Mouse (Mus musculus) CH12F3 (cell line): ENCODE results near the gene Tmem199.
"Not testable (repeated sequence)": the region's sequence is repeated elsewhere in the genome, so short reads cannot be mapped to it uniquely, and the experiment has no call there.

Source experiments
- in situ Hi-C: fragments of 300-500 bp; cut with MboI; formaldehyde crosslinking; loops from 2 replicates; pipeline ENCODE4 v1.14.3; 2020; ENCODE audit warnings: low sequenced_read_pairs

Gene Tmem199

GRCm38 (mm10) chr11:78512025-78512957, at the start of gene Tmem199, which contains the start of gene Poldip2:
Gene Tmem199, minus strand, starts transcription at chr11:78512172.
Gene Poldip2, plus strand, starts transcription at chr11:78512193.
- in situ Hi-C loops, result no loop called here

DNA sequence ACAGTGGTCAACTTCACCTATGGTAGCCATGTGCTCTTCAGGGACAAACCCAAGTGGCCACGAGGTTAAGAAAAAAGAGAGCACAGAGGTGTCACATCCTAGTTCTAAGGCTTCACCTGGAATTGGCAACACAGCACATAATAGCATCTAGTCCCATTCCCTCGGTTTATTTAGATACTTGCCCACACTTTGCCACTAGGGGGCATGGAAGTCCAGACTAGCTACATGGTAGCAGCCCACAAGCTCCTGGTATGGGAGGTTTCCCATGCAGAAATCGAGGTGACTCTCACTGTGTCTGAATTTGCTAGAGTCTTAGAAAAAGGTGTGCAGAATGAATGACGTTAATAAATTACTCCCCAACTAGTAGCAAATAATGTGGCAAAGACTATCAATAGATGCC, 48.5 kb upstream of the Tmem199 start:
- in situ Hi-C loops, result loop anchor here (10.0 kb wide), 1 partner anchor 264 kb away; the partner anchor contains the start of gene Lyrm9

GRCm38 (mm10) chr11:78557241-78557640, 45.3 kb upstream of the Tmem199 start:
- in situ Hi-C loops, result no loop called here

GRCm38 (mm10) chr11:78556070-78556469, 44.1 kb upstream of the Tmem199 start:
- in situ Hi-C loops, result no loop called here

GRCm38 (mm10) chr11:78555623-78556022, 43.7 kb upstream of the Tmem199 start:
- in situ Hi-C loops, result no loop called here

- in situ Hi-C loops, result no loop called here
These were observed 39.1 kb upstream of the Tmem199 start for GRCm38 (mm10) chr11:78551059-78551398.

GRCm38 (mm10) chr11:78550168-78551058, 38.4 kb upstream of the Tmem199 start, which contains the start of gene Tmem97:
Gene Tmem97, minus strand, starts transcription at chr11:78550777.
- in situ Hi-C loops, result no loop called here

DNA sequence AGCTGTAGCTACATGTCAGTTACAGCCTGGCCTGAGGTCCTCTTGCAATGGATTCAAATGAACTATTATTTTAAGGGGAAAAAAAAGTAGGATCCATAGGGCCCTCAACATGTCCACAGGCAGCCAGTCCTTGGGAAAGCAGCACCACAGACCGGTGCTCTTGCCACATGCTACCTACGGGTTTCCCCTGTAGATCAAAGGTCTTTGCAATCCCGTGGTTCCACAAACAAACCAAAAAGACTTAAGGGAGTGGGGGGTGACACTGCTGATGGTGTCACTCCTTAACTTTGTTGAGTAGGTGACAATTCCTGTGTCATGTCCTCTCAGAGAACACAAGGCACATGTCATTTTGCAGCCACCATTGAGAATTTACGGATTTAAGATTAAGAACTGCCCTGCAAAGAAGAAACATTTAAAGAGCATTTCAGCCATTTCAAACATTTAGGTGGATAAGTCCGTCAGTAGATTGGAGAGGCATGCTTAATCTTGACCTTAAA, 37.6 kb upstream of the Tmem199 start:
- in situ Hi-C loops, result no loop called here

DNA sequence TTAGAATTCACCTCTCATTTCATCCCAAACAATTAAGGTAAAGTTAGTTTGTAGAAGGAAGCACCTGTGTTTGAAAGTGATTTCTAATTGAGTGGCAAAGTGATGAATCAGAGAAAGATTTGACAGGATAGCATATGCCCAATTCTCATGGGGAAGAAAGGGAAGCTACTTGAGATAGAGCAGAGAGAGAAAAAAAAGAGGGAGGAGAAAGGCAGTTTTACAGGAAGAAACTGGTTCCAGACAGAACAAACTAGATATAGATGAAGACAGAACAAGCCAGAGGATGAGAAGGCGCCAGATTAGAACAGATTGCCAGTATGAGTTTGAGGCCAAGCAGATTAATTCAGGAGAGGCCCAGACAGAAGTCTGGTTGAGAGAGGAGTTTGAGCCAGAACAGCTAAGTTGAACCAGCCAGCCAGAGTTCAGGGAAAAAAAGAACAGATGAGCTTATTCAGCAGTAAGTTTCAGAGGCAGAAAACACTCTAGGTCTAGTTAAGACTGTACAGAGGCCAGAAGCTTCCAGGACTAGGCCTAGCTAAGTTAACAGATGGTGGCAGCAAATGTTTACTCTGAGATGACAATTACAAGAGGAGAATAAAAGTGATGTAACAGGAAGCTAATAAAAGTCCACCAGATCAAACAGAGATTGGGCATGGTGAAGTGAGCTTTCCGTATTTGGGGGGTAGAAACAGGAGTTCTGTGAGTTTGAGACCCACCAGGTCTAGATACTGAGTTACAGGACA, 35.9 kb upstream of the Tmem199 start:
- in situ Hi-C loops, result no loop called here

DNA sequence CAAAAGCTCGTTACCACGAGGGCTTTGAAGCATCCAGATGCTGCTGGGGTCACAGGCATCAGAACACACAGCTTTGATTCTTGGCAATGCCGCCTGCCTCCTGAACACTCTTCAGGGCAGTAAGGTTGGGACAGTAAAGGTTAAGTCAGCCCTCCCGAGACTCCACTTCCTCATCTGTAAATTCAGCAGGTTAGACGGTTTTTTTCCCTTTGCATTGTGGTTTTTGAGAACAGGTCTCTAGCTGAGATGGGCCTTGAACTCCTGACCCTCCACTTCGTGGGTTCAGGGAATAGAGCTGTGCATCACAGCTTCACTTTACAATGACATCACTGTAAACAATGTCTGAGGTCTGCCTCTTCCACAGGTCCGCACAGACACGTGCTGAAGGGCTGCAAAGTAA, 33.2 kb upstream of the Tmem199 start:
- in situ Hi-C loops, result no loop called here

DNA sequence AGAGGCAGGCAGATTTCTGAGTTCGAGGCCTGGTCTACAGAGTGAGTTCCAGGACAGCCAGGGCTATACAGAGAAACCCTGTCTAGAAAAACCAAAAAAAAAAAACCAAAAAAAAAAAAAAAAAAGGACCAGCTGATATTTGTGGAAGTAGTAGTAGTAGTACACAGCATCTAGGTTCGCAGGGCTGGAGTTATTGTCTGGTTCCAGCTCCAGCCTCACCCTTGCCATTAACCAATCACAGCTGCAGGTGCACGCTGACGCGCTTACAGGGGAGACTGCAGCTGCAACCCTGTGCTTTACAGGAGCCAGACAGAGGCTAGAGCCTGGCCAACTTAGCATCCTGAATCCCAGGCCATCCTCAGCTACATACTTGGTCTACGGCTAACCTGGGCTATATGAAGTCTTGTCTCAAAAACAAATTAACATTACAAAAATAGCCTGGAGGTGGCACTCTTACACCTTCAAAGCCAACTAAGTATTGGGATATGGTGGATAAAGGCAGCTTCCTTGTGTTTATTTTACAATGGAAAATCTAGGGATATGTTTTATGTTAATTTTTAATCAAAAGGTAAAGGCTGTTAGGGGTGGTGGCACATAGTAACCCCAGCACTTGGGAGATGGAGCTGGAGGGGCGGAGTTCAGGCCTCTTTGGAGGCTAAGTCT, 32.6 kb upstream of the Tmem199 start:
- in situ Hi-C loops, result no loop called here

GRCm38 (mm10) chr11:78540358-78540757, 28.4 kb upstream of the Tmem199 start:
- in situ Hi-C loops, result no loop called here

- in situ Hi-C loops, result no loop called here
These were observed 24.7 kb upstream of the Tmem199 start for GRCm38 (mm10) chr11:78536690-78537084.

DNA sequence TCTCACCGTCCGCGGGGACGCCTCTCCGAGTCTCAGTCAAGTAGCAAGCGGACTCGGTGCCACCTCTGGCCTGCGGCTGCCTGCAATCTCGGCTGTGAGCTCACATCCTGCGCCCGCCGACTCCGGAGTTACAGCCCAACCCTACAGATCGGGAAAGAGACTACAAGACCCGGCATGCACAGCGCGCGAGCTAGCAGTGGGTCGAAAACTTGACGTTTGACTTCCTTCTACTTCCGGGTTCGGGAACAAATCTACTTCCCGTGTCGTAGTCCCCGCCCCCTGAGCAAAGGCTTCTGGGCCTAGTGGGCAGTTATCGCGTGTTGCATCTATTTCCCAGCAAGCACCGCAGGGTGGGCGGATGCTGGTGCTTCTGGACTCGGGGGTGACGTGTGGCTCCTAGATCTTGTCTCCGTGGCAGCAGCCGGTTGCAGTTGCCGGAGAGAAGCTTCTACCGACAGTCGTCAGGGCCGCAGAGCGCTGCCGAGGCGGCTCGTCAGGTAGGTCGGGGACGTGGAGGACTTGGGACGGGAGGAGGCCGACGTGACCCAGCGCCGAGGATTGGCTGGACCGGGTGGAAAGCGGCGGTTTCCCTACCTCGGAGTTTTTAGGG, 24.2 kb upstream of the Tmem199 start, which contains the start of the genes Tnfaip1 and Ift20:
Gene Tnfaip1 (minus strand): TSS at position 253 of the 610 bp plus-strand sequence.
Gene Ift20 (plus strand): TSS at position 282 of the 610 bp plus-strand sequence.
- in situ Hi-C loops, result no loop called here

DNA sequence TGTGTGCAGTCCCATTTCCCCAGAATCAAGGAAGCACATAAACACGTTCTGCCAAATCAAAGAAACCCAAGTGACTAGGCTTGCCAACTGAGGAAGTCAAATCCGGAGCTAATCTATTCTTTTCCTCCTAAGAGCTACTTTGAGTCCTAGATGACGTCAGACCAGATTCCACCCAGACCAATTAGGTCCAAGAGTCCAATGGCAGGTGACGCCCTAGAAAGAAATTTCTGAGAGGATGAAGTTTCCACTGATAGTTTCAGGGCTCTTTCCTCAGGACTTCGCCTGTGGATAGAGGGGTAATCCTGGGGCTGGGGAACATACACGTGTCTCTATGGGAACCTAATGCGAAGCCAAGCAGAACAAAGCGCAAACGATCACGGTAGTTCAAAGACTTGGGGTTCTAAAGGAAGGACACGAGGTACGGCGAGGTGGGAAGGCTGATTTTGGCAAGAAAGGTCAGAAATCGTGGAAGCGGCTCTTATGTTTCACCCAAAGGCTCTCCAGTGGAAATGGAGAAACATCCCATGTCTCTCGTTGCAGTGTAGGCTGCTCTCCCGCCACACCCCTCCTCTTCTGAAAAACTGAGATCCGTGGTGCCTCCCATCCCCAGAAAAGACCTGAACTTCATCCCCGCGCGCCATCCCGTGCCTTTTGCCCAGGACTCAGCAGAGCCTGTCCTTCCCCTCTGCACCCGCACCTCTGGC, 23.6 kb upstream of the Tmem199 start:
- in situ Hi-C loops, result no loop called here

DNA sequence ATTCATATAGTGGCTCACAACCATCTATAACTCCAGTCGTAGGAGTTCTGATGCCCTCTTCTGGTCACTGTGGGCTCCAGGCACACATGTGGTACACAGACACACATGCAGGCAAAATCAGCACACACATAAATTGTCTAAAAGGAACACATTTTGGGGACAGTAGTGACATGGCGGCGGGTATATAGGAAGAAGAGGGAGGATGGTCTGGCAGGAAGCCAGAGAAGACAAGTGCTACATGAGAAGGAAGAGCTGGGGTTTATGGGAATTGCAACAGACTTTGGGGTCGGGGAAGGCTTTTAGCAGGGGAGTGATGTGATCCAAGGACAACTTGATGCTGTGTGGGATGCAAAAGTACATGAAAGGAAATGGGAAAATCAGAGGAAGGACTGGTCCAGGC, 22.5 kb upstream of the Tmem199 start:
- in situ Hi-C loops, result no loop called here

GRCm38 (mm10) chr11:78531515-78531914, 19.5 kb upstream of the Tmem199 start:
- in situ Hi-C loops, result not testable (repeated sequence)

GRCm38 (mm10) chr11:78531046-78531445, 19.1 kb upstream of the Tmem199 start:
- in situ Hi-C loops, result no loop called here

DNA sequence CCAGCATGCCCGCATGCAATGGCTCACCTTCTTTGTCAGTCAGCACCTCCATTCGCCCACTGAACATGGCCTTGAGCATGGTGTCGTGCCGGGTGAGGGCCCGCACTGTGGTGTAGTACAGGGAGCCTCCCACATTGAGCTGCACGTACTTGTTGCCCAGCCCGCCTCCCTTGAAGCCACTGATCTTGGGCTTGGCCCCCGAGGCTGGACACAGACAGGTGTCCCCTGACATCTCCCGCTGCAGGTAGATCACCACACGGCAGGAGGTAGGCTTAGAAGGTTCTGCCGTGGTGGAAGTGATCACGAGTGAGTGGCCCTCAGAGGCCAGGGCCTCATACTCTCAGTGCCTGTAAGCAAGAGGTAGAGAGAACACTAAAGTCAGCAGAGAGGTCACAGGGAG, 18.0 kb upstream of the Tmem199 start:
- in situ Hi-C loops, result no loop called here
